Mouse (Mus musculus): ENCODE measurements around the gene Olfr1309. TPM values are rescaled to one million over a fixed set of nuclear protein-coding genes. Genes with fewer than 3 reads are reported as not detected.
"Not testable (repeated sequence)": the region's sequence is repeated elsewhere in the genome, so short reads cannot be mapped to it uniquely, and the experiment has no call there.

Gene Olfr1309
- polyA plus RNA-seq (2012; ENCODE audit: insufficient read depth, insufficient read length, low replicate concordance, missing spikeins): not detected in 2 replicates

GRCm38 (mm10) chr2:111990181-111990580 lies at the start of gene Olfr1309:
Olfr1309 (minus strand) TSS chr2:111990281.
- TF ChIP-seq CTCF (IDR thresholded peaks at IDR 0.05; ENCODE audit: insufficient read depth, low read depth, low read length) (no peak), POLR2A (IDR thresholded peaks at IDR 0.05; ENCODE audit: insufficient read depth, low read depth, low read length) (no peak)
- no peak within 1 kb of the TSS for H3K27ac ChIP-seq (ENCODE audit: insufficient read depth, low read depth, low read length)
- H3K4me1 ChIP-seq (ENCODE audit: control insufficient read depth, insufficient read depth, low read length): no peaks in the 10 kb centered on the region
- no peak within 1 kb of the TSS for H3K4me3 ChIP-seq (ENCODE audit: insufficient read depth, low read depth, low read length)
- 67% methylated on average over 1 of the region's 1 CpGs for WGBS

GRCm38 (mm10) chr2:112026971-112027370 lies 36.9 kb upstream of the Olfr1309 start:
- not testable (repeated sequence) for H3K27ac ChIP-seq (ENCODE audit: insufficient read depth, low read depth, low read length); H3K4me3 ChIP-seq (ENCODE audit: insufficient read depth, low read depth, low read length); H3K4me1 ChIP-seq (ENCODE audit: control insufficient read depth, insufficient read depth, low read length)
- WGBS: 48% methylated on average over 6 of the region's 6 CpGs

- TF ChIP-seq POLR2A (IDR thresholded peaks at IDR 0.05; ENCODE audit: insufficient read depth, low read depth, low read length): no peak
- no peak for TF ChIP-seq CTCF (IDR thresholded peaks at IDR 0.05; ENCODE audit: insufficient read depth, low read depth, low read length)
Observed at GRCm38 (mm10) chr2:112024312-112024711, 34.2 kb upstream of the Olfr1309 start, which contains the start of gene Olfr1311. Olfr1311 (minus strand) TSS chr2:112024412.

GRCm38 (mm10) chr2:112014900-112015299 lies 24.8 kb upstream of the Olfr1309 start:
- TF ChIP-seq CTCF (IDR thresholded peaks at IDR 0.05; ENCODE audit: insufficient read depth, low read depth, low read length) (no peak), POLR2A (IDR thresholded peaks at IDR 0.05; ENCODE audit: insufficient read depth, low read depth, low read length) (no peak)
- H3K4me1 ChIP-seq (ENCODE audit: control insufficient read depth, insufficient read depth, low read length): no peaks in the 10 kb centered on the region
- H3K27ac ChIP-seq (ENCODE audit: insufficient read depth, low read depth, low read length): no peak overlapping the region
- WGBS: 87% methylated on average over 3 of the region's 3 CpGs
- H3K4me3 ChIP-seq (ENCODE audit: insufficient read depth, low read depth, low read length): no peak overlapping the region

More at GRCm38 (mm10) chr2:112024312-112024711, 34.2 kb upstream of the Olfr1309 start, which contains the start of gene Olfr1311:
- Histone ChIP-seq H3K4me3 (ENCODE audit: insufficient read depth, low read depth, low read length) (no peak within 1 kb of the TSS), H3K27ac (ENCODE audit: insufficient read depth, low read depth, low read length) (no peak within 1 kb of the TSS), H3K4me1 (ENCODE audit: control insufficient read depth, insufficient read depth, low read length) (no peaks in the 10 kb centered on the region)
- 91% methylated on average over 2 of the region's 2 CpGs for WGBS

GRCm38 (mm10) chr2:112012608-112013007 lies 22.5 kb upstream of the Olfr1309 start, which contains the start of gene Olfr1310:
Olfr1310 (minus strand) TSS chr2:112012708.
- Histone ChIP-seq H3K4me1 (ENCODE audit: control insufficient read depth, insufficient read depth, low read length) (no peaks in the 10 kb centered on the region), H3K4me3 (ENCODE audit: insufficient read depth, low read depth, low read length) (no peak within 1 kb of the TSS), H3K27ac (ENCODE audit: insufficient read depth, low read depth, low read length) (no peak within 1 kb of the TSS)
- TF ChIP-seq CTCF (IDR thresholded peaks at IDR 0.05; ENCODE audit: insufficient read depth, low read depth, low read length) (no peak), POLR2A (IDR thresholded peaks at IDR 0.05; ENCODE audit: insufficient read depth, low read depth, low read length) (no peak)

GRCm38 (mm10) chr2:111964844-111965243 lies 25.2 kb downstream of the Olfr1309 start, which contains the start of gene Olfr1308:
Olfr1308 (minus strand) TSS chr2:111964944.
- Histone ChIP-seq H3K4me3 (ENCODE audit: insufficient read depth, low read depth, low read length) (no peak within 1 kb of the TSS), H3K27ac (ENCODE audit: insufficient read depth, low read depth, low read length) (no peak within 1 kb of the TSS), H3K4me1 (ENCODE audit: control insufficient read depth, insufficient read depth, low read length) (no peaks in the 10 kb centered on the region)
- TF ChIP-seq POLR2A (IDR thresholded peaks at IDR 0.05; ENCODE audit: insufficient read depth, low read depth, low read length) (no peak), CTCF (IDR thresholded peaks at IDR 0.05; ENCODE audit: insufficient read depth, low read depth, low read length) (no peak)
- 47% methylated on average over 1 of the region's 1 CpGs for WGBS

GRCm38 (mm10) chr2:111949340-111949739 lies 40.7 kb downstream of the Olfr1309 start, which contains the start of gene Olfr1307:
Olfr1307 (minus strand) TSS chr2:111949440.
- TF ChIP-seq POLR2A (IDR thresholded peaks at IDR 0.05; ENCODE audit: insufficient read depth, low read depth, low read length) (no peak), CTCF (IDR thresholded peaks at IDR 0.05; ENCODE audit: insufficient read depth, low read depth, low read length) (no peak)
- H3K4me3 ChIP-seq (ENCODE audit: insufficient read depth, low read depth, low read length): no peak within 1 kb of the TSS
- 80% methylated on average over 1 of the region's 1 CpGs for WGBS
- H3K27ac ChIP-seq (ENCODE audit: insufficient read depth, low read depth, low read length): no peak within 1 kb of the TSS
- no peaks in the 10 kb centered on the region for H3K4me1 ChIP-seq (ENCODE audit: control insufficient read depth, insufficient read depth, low read length)

Other genes starting within 250 kb of the Olfr1309 start
- not detected in 2 replicates for gene Olfr1301, start 239.3 kb downstream of the Olfr1309 start, polyA plus RNA-seq (2012; ENCODE audit: insufficient read depth, insufficient read length, low replicate concordance, missing spikeins)
- not detected in 2 replicates for gene Olfr1302, start 212.9 kb downstream of the Olfr1309 start, polyA plus RNA-seq (2012; ENCODE audit: insufficient read depth, insufficient read length, low replicate concordance, missing spikeins)
- gene Olfr1303, start 169.9 kb downstream of the Olfr1309 start, polyA plus RNA-seq (2012; ENCODE audit: insufficient read depth, insufficient read length, low replicate concordance, missing spikeins): not detected in 2 replicates
- not detected in 2 replicates for gene Olfr1305, start 113.1 kb downstream of the Olfr1309 start, polyA plus RNA-seq (2012; ENCODE audit: insufficient read depth, insufficient read length, low replicate concordance, missing spikeins)
- gene Olfr1306, start 74.0 kb downstream of the Olfr1309 start, polyA plus RNA-seq (2012; ENCODE audit: insufficient read depth, insufficient read length, low replicate concordance, missing spikeins): not detected in 2 replicates
- gene Olfr1307, start 40.8 kb downstream of the Olfr1309 start, polyA plus RNA-seq (2012; ENCODE audit: insufficient read depth, insufficient read length, low replicate concordance, missing spikeins): not detected in 2 replicates
- gene Olfr1308, start 25.3 kb downstream of the Olfr1309 start, polyA plus RNA-seq (2012; ENCODE audit: insufficient read depth, insufficient read length, low replicate concordance, missing spikeins): not detected in 2 replicates
- not detected in 2 replicates for gene Olfr1310, start 22.4 kb upstream of the Olfr1309 start, polyA plus RNA-seq (2012; ENCODE audit: insufficient read depth, insufficient read length, low replicate concordance, missing spikeins)
- gene Olfr1311, start 34.1 kb upstream of the Olfr1309 start, polyA plus RNA-seq (2012; ENCODE audit: insufficient read depth, insufficient read length, low replicate concordance, missing spikeins): not detected in 2 replicates
- gene Olfr1312, start 60.0 kb upstream of the Olfr1309 start, polyA plus RNA-seq (2012; ENCODE audit: insufficient read depth, insufficient read length, low replicate concordance, missing spikeins): not detected in 2 replicates
- gene Olfr1313, start 87.6 kb upstream of the Olfr1309 start, polyA plus RNA-seq (2012; ENCODE audit: insufficient read depth, insufficient read length, low replicate concordance, missing spikeins): not detected in 2 replicates
- gene Olfr1314, start 106.5 kb upstream of the Olfr1309 start, polyA plus RNA-seq (2012; ENCODE audit: insufficient read depth, insufficient read length, low replicate concordance, missing spikeins): not detected in 2 replicates
- gene Olfr1315-ps1, start 125.2 kb upstream of the Olfr1309 start, polyA plus RNA-seq (2012; ENCODE audit: insufficient read depth, insufficient read length, low replicate concordance, missing spikeins): not detected in 2 replicates
- not detected in 2 replicates for gene Olfr1316, start 144.7 kb upstream of the Olfr1309 start, polyA plus RNA-seq (2012; ENCODE audit: insufficient read depth, insufficient read length, low replicate concordance, missing spikeins)
- gene Olfr1317, start 150.0 kb upstream of the Olfr1309 start, polyA plus RNA-seq (2012; ENCODE audit: insufficient read depth, insufficient read length, low replicate concordance, missing spikeins): not detected in 2 replicates
- not detected in 2 replicates for gene Olfr1318, start 163.9 kb upstream of the Olfr1309 start, polyA plus RNA-seq (2012; ENCODE audit: insufficient read depth, insufficient read length, low replicate concordance, missing spikeins)
- not detected in 2 replicates for gene Lpcat4, start 249.2 kb upstream of the Olfr1309 start, polyA plus RNA-seq (2012; ENCODE audit: insufficient read depth, insufficient read length, low replicate concordance, missing spikeins)

Measured in olfactory bulb, adult 2 months (tissue).